Mouse (Mus musculus) ES-E14 (cell line): ENCODE results near the gene Ndufb10.

ENCODE experiments used
- HCFC1 ChIP-seq: IDR thresholded peaks from 2 replicates; pipeline ENCODE4 v1.6.1; 2012; ENCODE audit warnings: low read length, inconsistent platforms, borderline replicate concordance; ENCODE audit not compliant: insufficient read depth
- ZC3H11A ChIP-seq: IDR thresholded peaks from 2 replicates; pipeline ENCODE4 v1.6.1; 2012; ENCODE audit warnings: low read depth, mild to moderate bottlenecking, inconsistent platforms, low read length, borderline replicate concordance

- TF ChIP-seq ZC3H11A (no peak), HCFC1 (no peak)
Observed at GRCm38 (mm10) chr17:24744381-24744780, 20.1 kb upstream of the Ndufb10 start.
